In genomic region chr8:94973786-94974185, GRCm38 (mm10) we compare ENCODE assay signal across 20 mouse cellular contexts. TPM values are rescaled to one million over a fixed set of nuclear protein-coding genes. Genes with fewer than 3 reads are reported as not detected.
DNase-seq lines count a peak whose midpoint lies in the region; ATAC-seq and TF ChIP-seq lines count a peak whose summit lies in the region.
"Had no signal": no experiment of that assay in that cellular context is flagged by ENCODE, and none has a peak within 500 bp of the region (broad histone marks: within the 10 kb centered on the region; RNA-seq: fewer than 3 reads in every experiment).

No protein-coding gene starts in this region.

- no peaks in the 10 kb centered on the region for H3K36me3 ChIP-seq in kidney, embryonic 16.5 days (ENCODE audit: insufficient read depth, low read length)
- peaks cover 3% of the 10 kb centered on the region for H3K36me3 ChIP-seq in megakaryocyte, embryonic 14.5 days (replicated peaks; ENCODE audit: low read length)
- no peaks in the 10 kb centered on the region for H3K36me3 ChIP-seq in kidney, postnatal 0 days (ENCODE audit: insufficient read depth, low read length)
- no peaks in the 10 kb centered on the region for H3K36me3 ChIP-seq in stomach, postnatal 0 days (ENCODE audit: control insufficient read depth, insufficient read depth, low read length)
- H3K36me3 ChIP-seq: embryonic facial prominence, embryonic 10.5 days; hindbrain, embryonic 15.5 days had no signal

- H3K4me1 ChIP-seq in kidney, embryonic 16.5 days (ENCODE audit: insufficient read depth, low read length), result peaks cover 30% of the 10 kb centered on the region
- peaks cover 99% of the 10 kb centered on the region for H3K4me1 ChIP-seq in megakaryocyte, embryonic 14.5 days
- H3K4me1 ChIP-seq in kidney, postnatal 0 days (replicated peaks; ENCODE audit: insufficient read depth, low read length), result no peaks in the 10 kb centered on the region
- no peaks in the 10 kb centered on the region for H3K4me1 ChIP-seq in stomach, postnatal 0 days (replicated peaks; ENCODE audit: control insufficient read depth, insufficient read depth)

- no peaks in the 10 kb centered on the region for H3K27me3 ChIP-seq in kidney, embryonic 16.5 days (ENCODE audit: insufficient read depth, low read length)
- H3K27me3 ChIP-seq in megakaryocyte, embryonic 14.5 days (replicated peaks), result peaks cover 3% of the 10 kb centered on the region
- no peaks in the 10 kb centered on the region for H3K27me3 ChIP-seq in kidney, postnatal 0 days (ENCODE audit: insufficient read depth, low read length)
- no peaks in the 10 kb centered on the region for H3K27me3 ChIP-seq in stomach, postnatal 0 days (ENCODE audit: control insufficient read depth, insufficient read depth, low read length)
- H3K27me3 ChIP-seq: forebrain, embryonic 13.5 days; hindbrain, embryonic 15.5 days had no signal

- no peak for TF ChIP-seq EP300 in stomach, postnatal 0 days (optimal IDR thresholded peaks at IDR 0.05)

- H3K27ac ChIP-seq in kidney, embryonic 16.5 days (ENCODE audit: low read length), result peak overlapping the region; percentile 87
- H3K27ac ChIP-seq in kidney, postnatal 0 days, result peak overlapping the region; percentile 84
- peak overlapping the region; percentile 80 for H3K27ac ChIP-seq in stomach, postnatal 0 days (replicated peaks)
- H3K27ac ChIP-seq: embryonic facial prominence, embryonic 10.5 days; forebrain, embryonic 13.5 days; heart, adult 2 months; hindbrain, embryonic 15.5 days; liver, embryonic 14.5 days had no signal

- 0 out of 2 replicates have a peak, but pooled peaks have one; percentile 3 for ATAC-seq in kidney, embryonic 16.5 days (ENCODE audit: low FRiP score, low TSS enrichment)
- no peak for ATAC-seq in megakaryocyte, adult 5-6 weeks (ENCODE audit: poor library complexity, severe bottlenecking)
- peak; percentile 22 for ATAC-seq in kidney, postnatal 0 days (replicated peaks; ENCODE audit: low FRiP score, low read depth)
- no peak for ATAC-seq in stomach, postnatal 0 days (ENCODE audit: low FRiP score, low TSS enrichment)
- ATAC-seq in cerebellum, adult (ENCODE audit: insufficient number of reproducible peaks, low FRiP score, low TSS enrichment), result no peak
- ATAC-seq: forebrain, embryonic 13.5 days had no signal

- H3K4me2 ChIP-seq in kidney, embryonic 16.5 days (replicated peaks; ENCODE audit: low read depth, low read length), result no peak overlapping the region
- no peak overlapping the region for H3K4me2 ChIP-seq in kidney, postnatal 0 days (ENCODE audit: low read length)
- H3K4me2 ChIP-seq in stomach, postnatal 0 days (replicated peaks; ENCODE audit: low read depth), result no peak overlapping the region
- H3K4me2 ChIP-seq: forebrain, embryonic 13.5 days; hindbrain, embryonic 15.5 days had no signal

- H3K4me3 ChIP-seq in kidney, embryonic 16.5 days (ENCODE audit: low read length), result no peak overlapping the region
- H3K4me3 ChIP-seq in megakaryocyte, embryonic 14.5 days (replicated peaks), result peak overlapping the region; percentile 80
- H3K4me3 ChIP-seq in kidney, postnatal 0 days (replicated peaks; ENCODE audit: low read depth, low read length), result no peak overlapping the region
- no peak overlapping the region for H3K4me3 ChIP-seq in stomach, postnatal 0 days (ENCODE audit: low read depth, low read length)
- H3K4me3 ChIP-seq: embryonic facial prominence, embryonic 10.5 days; forebrain, embryonic 13.5 days; heart, adult 2 months; hindbrain, embryonic 15.5 days; myocyte had no signal

- WGBS in kidney, embryonic 16.5 days, result 75% methylated on average over 9 of the region's 9 CpGs
- WGBS in kidney, postnatal 0 days, result 71% methylated on average over 9 of the region's 9 CpGs
- 77% methylated on average over 9 of the region's 9 CpGs for WGBS in stomach, postnatal 0 days

- H3K9ac ChIP-seq in kidney, embryonic 16.5 days (replicated peaks; ENCODE audit: low read length), result no peak overlapping the region
- 0 out of 2 replicates have a peak overlapping the region, but pooled peaks have one; percentile 1 for H3K9ac ChIP-seq in kidney, postnatal 0 days (ENCODE audit: low read depth, low read length)
- H3K9ac ChIP-seq in stomach, postnatal 0 days (ENCODE audit: low read length), result no peak overlapping the region
- H3K9ac ChIP-seq: forebrain, embryonic 13.5 days; hindbrain, embryonic 15.5 days; liver, embryonic 14.5 days had no signal

- TF ChIP-seq CTCF in kidney, postnatal 0 days (IDR thresholded peaks at IDR 0.05; ENCODE audit: low read depth), result no peak
- no peak for TF ChIP-seq CTCF in stomach, postnatal 0 days (IDR thresholded peaks at IDR 0.05; ENCODE audit: low read depth)

- no peaks in the 10 kb centered on the region for H3K9me3 ChIP-seq in kidney, embryonic 16.5 days (ENCODE audit: low read length)
- no peaks in the 10 kb centered on the region for H3K9me3 ChIP-seq in megakaryocyte, embryonic 14.5 days
- no peaks in the 10 kb centered on the region for H3K9me3 ChIP-seq in kidney, postnatal 0 days (replicated peaks; ENCODE audit: low read length)
- H3K9me3 ChIP-seq in stomach, postnatal 0 days (ENCODE audit: control insufficient read depth, low read length), result no peaks in the 10 kb centered on the region
- H3K9me3 ChIP-seq: embryonic facial prominence, embryonic 10.5 days; forebrain, embryonic 13.5 days; hindbrain, embryonic 15.5 days had no signal

- DNase-seq in kidney, adult 8-10 months, result no peak
- no peak for DNase-seq in kidney, postnatal 0 days (ENCODE audit: low spot score)
- no peak for DNase-seq in stomach, postnatal 0 days (ENCODE audit: low spot score)
- DNase-seq: adrenal gland, adult 2 months; cerebellum, adult 9-10 months; gastrocnemius, postnatal 25 days; heart, adult 2 months; heart, postnatal 4 days; midbrain, embryonic 14.5 days; right cerebral cortex, postnatal 25 days had no signal

RNA-seq across cellular contexts. Expression of gene Adgrg1, which starts 0.8 kb away (rescaled TPM):
- polyA plus RNA-seq in kidney, embryonic 16.5 days (2015; fragmentation: Nextera tagmentation; extraction: Ambion mirVana), result 66.2 and 67.8 TPM in 2 replicates
- polyA plus RNA-seq in megakaryocyte, embryonic 14.5 days (2012; ENCODE audit: insufficient read depth, low replicate concordance), result 388 and 1,147 TPM in 2 replicates
- 7.3 and 7.8 TPM in 2 replicates for total RNA-seq in megakaryocyte, adult 5-6 weeks (2015)
- total RNA-seq in megakaryocyte, adult 5-6 weeks (2017), result 2.8 and 14.0 TPM in 2 replicates
- 109 and 125 TPM in 2 replicates for polyA plus RNA-seq in kidney, postnatal 0 days (2015; fragmentation: Nextera tagmentation; extraction: Ambion mirVana)
- polyA plus RNA-seq in stomach, postnatal 0 days (2015; fragmentation: Nextera tagmentation; extraction: Ambion mirVana), result 42.4 and 50.9 TPM in 2 replicates

RNA-seq across cellular contexts. Expression of gene Adgrg3, which starts 43.7 kb away (rescaled TPM):
- 5.0 and 5.1 TPM in 2 replicates for polyA plus RNA-seq in kidney, embryonic 16.5 days (2015; fragmentation: Nextera tagmentation; extraction: Ambion mirVana)
- 111 and 126 TPM in 2 replicates for polyA plus RNA-seq in megakaryocyte, embryonic 14.5 days (2012; ENCODE audit: insufficient read depth, low replicate concordance)
- 15.5 and 21.6 TPM in 2 replicates for total RNA-seq in megakaryocyte, adult 5-6 weeks (2015)
- total RNA-seq in megakaryocyte, adult 5-6 weeks (2017), result 28.8 and 38.7 TPM in 2 replicates
- 3.7 and 4.4 TPM in 2 replicates for polyA plus RNA-seq in kidney, postnatal 0 days (2015; fragmentation: Nextera tagmentation; extraction: Ambion mirVana)
- polyA plus RNA-seq in stomach, postnatal 0 days (2015; fragmentation: Nextera tagmentation; extraction: Ambion mirVana), result 0.61 and 0.92 TPM in 2 replicates

RNA-seq across cellular contexts. Expression of gene Adgrg5, which starts 50.3 kb away (rescaled TPM):
- 0.05 and 0.08 TPM in 2 replicates for polyA plus RNA-seq in kidney, embryonic 16.5 days (2015; fragmentation: Nextera tagmentation; extraction: Ambion mirVana)
- polyA plus RNA-seq in megakaryocyte, embryonic 14.5 days (2012; ENCODE audit: insufficient read depth, low replicate concordance), result 1.2 and 1.8 TPM in 2 replicates
- total RNA-seq in megakaryocyte, adult 5-6 weeks (2015), result 0.58 and 2.4 TPM in 2 replicates
- 0.45 and 1.2 TPM in 2 replicates for total RNA-seq in megakaryocyte, adult 5-6 weeks (2017)
- not detected in 2 replicates for polyA plus RNA-seq in kidney, postnatal 0 days (2015; fragmentation: Nextera tagmentation; extraction: Ambion mirVana)
- polyA plus RNA-seq in stomach, postnatal 0 days (2015; fragmentation: Nextera tagmentation; extraction: Ambion mirVana), result 0.15 and 0.27 TPM in 2 replicates
- total RNA-seq: gastrocnemius, postnatal 25 days had no signal
- polyA plus RNA-seq: limb, embryonic 11.5 days; myocyte had no signal

RNA-seq across cellular contexts. Expression of gene Ccdc102a, which starts 55.9 kb away (rescaled TPM):
- polyA plus RNA-seq in kidney, embryonic 16.5 days (2015; fragmentation: Nextera tagmentation; extraction: Ambion mirVana), result 20.1 and 21.0 TPM in 2 replicates
- polyA plus RNA-seq in megakaryocyte, embryonic 14.5 days (2012; ENCODE audit: insufficient read depth, low replicate concordance), result 0.73 and 1.4 TPM in 2 replicates
- total RNA-seq in megakaryocyte, adult 5-6 weeks (2015), result 1.8 and 3.3 TPM in 2 replicates
- total RNA-seq in megakaryocyte, adult 5-6 weeks (2017), result 9.1 and 10.7 TPM in 2 replicates
- 17.5 and 20.0 TPM in 2 replicates for polyA plus RNA-seq in kidney, postnatal 0 days (2015; fragmentation: Nextera tagmentation; extraction: Ambion mirVana)
- polyA plus RNA-seq in stomach, postnatal 0 days (2015; fragmentation: Nextera tagmentation; extraction: Ambion mirVana), result 12.0 and 12.7 TPM in 2 replicates

Comparison
In these comparisons a context has a peak if more than half of its experiments do, and no peak if none do; other contexts are left out.
1. ATAC-seq: peak in kidney, embryonic 16.5 days (single experiment) and kidney, postnatal 0 days (single experiment); none in megakaryocyte, adult 5-6 weeks (single experiment), stomach, postnatal 0 days (single experiment) and cerebellum, adult (single experiment).
2. RNA of gene Adgrg3, which starts 43.7 kb away (polyA plus RNA-seq): 111 to 126 TPM in megakaryocyte, embryonic 14.5 days; 5.0 to 5.1 TPM in kidney, embryonic 16.5 days, 3.7 to 4.4 TPM in kidney, postnatal 0 days and 0.61 to 0.92 TPM in stomach, postnatal 0 days; every median in the first group is over 10 times any median in the second.
3. Peak in every context shown above with its lines, with median percentiles within 50 percentile points of each other: H3K27ac ChIP-seq.